Mouse (Mus musculus) bone marrow macrophage, adult 2 months (primary cell): ENCODE measurements around the gene Phf5a.

Experiments used
- CTCF ChIP-seq: IDR thresholded peaks from 2 replicates; pipeline ENCODE4 v1.5.1; 2012; ENCODE audit warnings: low read depth, mild to moderate bottlenecking, low read length, moderate library complexity
- POLR2A ChIP-seq: IDR thresholded peaks from 2 replicates; pipeline ENCODE4 v1.6.1; 2012; ENCODE audit warnings: mild to moderate bottlenecking, low read depth, low read length, borderline replicate concordance

- TF ChIP-seq POLR2A (no peak), CTCF (no peak)
Measured at GRCm38 (mm10) chr15:81896407-81896806, 24.7 kb upstream of the Phf5a start.
